Mouse (Mus musculus): ENCODE measurements around the gene Ntm.

GRCm38 (mm10) chr9:29227747-29228146 lies 735.2 kb downstream of the Ntm start:
- TF ChIP-seq MAX (IDR thresholded peaks at IDR 0.05; ENCODE audit: low read depth) (no peak), MYOG (IDR thresholded peaks at IDR 0.05; ENCODE audit: control insufficient read depth in 1 of 3, insufficient read depth in 1 of 3, insufficient read length in 2 of 3, low read depth in 2 of 3) (no peak), E2F4 (IDR thresholded peaks at IDR 0.05; ENCODE audit: insufficient read depth) (no peak), TCF12 (IDR thresholded peaks at IDR 0.05; ENCODE audit: insufficient read depth, poor library complexity, severe bottlenecking) (no peak), POLR2A (IDR thresholded peaks at IDR 0.05; ENCODE audit: insufficient read length, low read depth) (no peak), CEBPB (IDR thresholded peaks at IDR 0.05; ENCODE audit: insufficient read depth, poor library complexity, severe bottlenecking) (no peak), SRF (IDR thresholded peaks at IDR 0.05; ENCODE audit: control insufficient read depth, insufficient read length, low read depth) (no peak), USF1 (IDR thresholded peaks at IDR 0.05; ENCODE audit: low read depth) (no peak), POLR2AphosphoS2 (IDR thresholded peaks at IDR 0.05; ENCODE audit: insufficient read length, low read depth) (no peak), MYOD1 (IDR thresholded peaks at IDR 0.05; ENCODE audit: control insufficient read depth in 1 of 3, insufficient read length in 2 of 3, low read depth in 2 of 3) (no peak), REST (IDR thresholded peaks at IDR 0.05; ENCODE audit: insufficient read depth, insufficient read length) (no peak)
